Mouse (Mus musculus) ES-E14 (cell line): ENCODE measurements around the gene Txndc2. TPM values are rescaled to one million over a fixed set of nuclear protein-coding genes. Genes with fewer than 3 reads are reported as not detected.

ENCODE experiments used
- DNase-seq: peaks from one replicate; pipeline ENCODE4 v3.0.0-alpha.2; 2013; ENCODE audit warnings: low read depth, low spot score
- H3K27ac ChIP-seq: 2 replicates; pipeline ENCODE4 v1.5.1; 2012; ENCODE audit warnings: low read depth, mild to moderate bottlenecking, low read length, moderate library complexity, mixed read lengths; ENCODE audit not compliant: poor library complexity, insufficient read depth, severe bottlenecking
- H3K36me3 ChIP-seq: 2 replicates; pipeline ENCODE4 v1.6.1; 2012; ENCODE audit warnings: mild to moderate bottlenecking, low read length, moderate library complexity, mixed read lengths; ENCODE audit not compliant: control insufficient read depth, poor library complexity, insufficient read depth, severe bottlenecking
- H3K4me1 ChIP-seq, 2 experiments: fragments of 150-350 bp in 1 of 2; sonication (generic) in 1 of 2; 2 replicates each; pipeline ENCODE4 v1.6.1; 2012; ENCODE audit warnings: low read length in 2 of 2, mild to moderate bottlenecking in 1 of 2, mixed read lengths in 1 of 2; ENCODE audit not compliant: control insufficient read depth in 2 of 2, insufficient read depth in 2 of 2, poor library complexity in 1 of 2
- H3K4me3 ChIP-seq, 2 experiments: fragments of 150-350 bp in 1 of 2; sonication (generic) in 1 of 2; 2 replicates each; pipeline ENCODE4 v1.5.1; 2012; ENCODE audit warnings: low read length in 2 of 2, low read depth in 1 of 2, mild to moderate bottlenecking in 1 of 2, mixed read lengths in 1 of 2; ENCODE audit not compliant: insufficient read depth in 1 of 2, poor library complexity in 1 of 2, severe bottlenecking in 1 of 2
- H3K9ac ChIP-seq: 2 replicates; pipeline ENCODE4 v1.6.1; 2012; ENCODE audit warnings: low read depth, mild to moderate bottlenecking, low read length, mixed read lengths; ENCODE audit not compliant: poor library complexity, insufficient read depth, severe bottlenecking
- H3K9me3 ChIP-seq: fragments of 150-350 bp; sonication (generic); 2 replicates; pipeline ENCODE4 v1.6.1; 2012; ENCODE audit warnings: low read depth, mild to moderate bottlenecking, low read length; ENCODE audit not compliant: control insufficient read depth, insufficient read depth
- CHD2 ChIP-seq: IDR thresholded peaks from 2 replicates; pipeline ENCODE4 v1.6.1; 2014; ENCODE audit warnings: mild to moderate bottlenecking, low read depth, low read length, inconsistent platforms
- HCFC1 ChIP-seq: IDR thresholded peaks from 2 replicates; pipeline ENCODE4 v1.6.1; 2012; ENCODE audit warnings: low read length, inconsistent platforms, borderline replicate concordance; ENCODE audit not compliant: insufficient read depth
- MAFK ChIP-seq: IDR thresholded peaks from 2 replicates; pipeline ENCODE4 v1.6.1; 2014; ENCODE audit warnings: mild to moderate bottlenecking, low read depth, low read length, inconsistent platforms; ENCODE audit not compliant: insufficient read depth
- ZC3H11A ChIP-seq: IDR thresholded peaks from 2 replicates; pipeline ENCODE4 v1.6.1; 2012; ENCODE audit warnings: low read depth, mild to moderate bottlenecking, inconsistent platforms, low read length, borderline replicate concordance
- ZNF384 ChIP-seq: IDR thresholded peaks from 2 replicates; pipeline ENCODE4 v1.6.1; 2012; ENCODE audit warnings: low read depth, low read length, inconsistent platforms
- in situ Hi-C, 2 experiments: fragments of 600-800 bp; cut with MboI; formaldehyde crosslinking; loops; one replicate each; pipeline ENCODE4 v1.15.1; 2025; ENCODE audit warnings: low sequenced_read_pairs in 2 of 2, inconsistent platforms in 1 of 2; ENCODE audit not compliant: unreplicated experiment in 2 of 2
- total RNA-seq: library from RNA; depleted of rRNA; stranded (reverse); fragments of 300-350 nt; gene quantifications from 2 replicates; pipeline ENCODE4 v1.2.3, GENCODE M21; 2012

Txndc2 gene
- total RNA-seq, 1 experiment: 0.13 TPM

- Histone ChIP-seq H3K9me3 (no peaks in the 10 kb centered on the region), H3K4me3 (no peak overlapping the region), H3K27ac (no peak overlapping the region), H3K36me3 (no peaks in the 10 kb centered on the region), H3K9ac (no peak overlapping the region), H3K4me1 (peaks cover 6 to 9% of the 10 kb centered on the region in 2 experiments)
- in situ Hi-C loops: no loop called here
- TF ChIP-seq ZC3H11A: no peak
- no peak for TF ChIP-seq MAFK
- no peak for TF ChIP-seq HCFC1
- TF ChIP-seq ZNF384: no peak
- no peak for TF ChIP-seq CHD2
- DNase-seq: no peak
These were observed 1.6 kb upstream of the Txndc2 start for GRCm38 (mm10) chr17:65643579-65643978.

DNA sequence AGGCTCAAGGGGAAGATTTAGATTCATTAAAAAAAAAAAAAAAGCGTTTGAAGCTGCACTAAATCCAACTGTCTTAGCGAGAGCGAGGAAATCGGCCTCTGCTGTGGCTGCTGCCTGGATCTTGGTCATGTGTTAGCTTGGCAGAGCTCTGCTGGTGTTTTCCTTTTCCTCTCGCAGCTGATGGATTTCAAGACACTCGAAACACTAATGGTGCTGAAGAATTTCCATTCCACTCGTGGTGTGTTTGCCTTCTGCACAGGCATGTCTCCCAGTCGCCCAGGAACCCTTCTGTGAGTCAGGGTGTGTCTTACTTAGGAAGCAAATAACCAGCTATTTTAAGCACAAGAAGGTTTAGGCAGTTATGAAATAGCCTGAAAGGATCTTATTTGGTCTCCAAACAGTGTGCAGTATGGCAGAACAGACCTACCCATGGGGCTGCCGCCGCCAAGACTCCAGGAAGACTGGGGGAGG is 1.1 kb upstream of the Txndc2 start:
- DNase-seq: no peak
- Histone ChIP-seq H3K36me3 (no peaks in the 10 kb centered on the region), H3K9ac (no peak overlapping the region), H3K4me3 (no peak overlapping the region), H3K27ac (no peak overlapping the region), H3K9me3 (no peaks in the 10 kb centered on the region), H3K4me1 (peaks cover 2 to 9% of the 10 kb centered on the region in 2 experiments; a peak in 3 of 4 replicates)
- TF ChIP-seq HCFC1 (no peak), ZC3H11A (no peak), CHD2 (no peak), MAFK (no peak), ZNF384 (no peak)
- in situ Hi-C loops: no loop called here

DNA sequence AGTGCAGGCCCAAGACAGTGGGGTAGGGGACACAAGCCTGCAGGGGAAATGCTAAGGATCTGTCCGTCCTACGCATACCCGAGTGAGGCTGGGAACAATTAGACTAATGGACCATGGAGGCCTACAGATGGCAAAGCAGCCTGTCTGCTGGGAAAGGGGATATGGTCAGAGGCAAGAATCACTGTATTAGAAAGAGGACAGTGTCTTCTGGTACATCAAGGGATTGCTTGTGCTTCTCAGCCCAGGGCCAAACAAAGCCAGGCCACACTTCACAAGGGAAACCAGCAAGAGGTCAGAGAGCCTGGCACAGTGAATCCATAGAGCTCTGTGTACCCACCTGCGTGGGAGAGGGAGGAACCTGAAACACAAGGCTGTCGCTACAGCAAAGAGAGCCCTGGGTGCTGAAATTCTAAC is 617 bp upstream of the Txndc2 start:
- H3K9me3 ChIP-seq: no peaks in the 10 kb centered on the region
- no peak overlapping the region for H3K27ac ChIP-seq
- in situ Hi-C loops: no loop called here
- no peak for TF ChIP-seq ZC3H11A
- TF ChIP-seq HCFC1: no peak
- no peak for TF ChIP-seq ZNF384
- TF ChIP-seq MAFK: no peak
- TF ChIP-seq CHD2: no peak
- H3K4me3 ChIP-seq: no peak overlapping the region
- H3K4me1 ChIP-seq: peaks cover under 1 to 8% of the 10 kb centered on the region in 2 experiments; a peak in 3 of 4 replicates
- H3K36me3 ChIP-seq: no peaks in the 10 kb centered on the region
- DNase-seq: no peak
- H3K9ac ChIP-seq: no peak overlapping the region

- Histone ChIP-seq H3K9ac (no peak overlapping the region), H3K27ac (no peak overlapping the region), H3K4me1 (peaks cover 1 to 4% of the 10 kb centered on the region in 2 experiments; a peak in 3 of 4 replicates), H3K36me3 (no peaks in the 10 kb centered on the region), H3K4me3 (no peak overlapping the region), H3K9me3 (no peaks in the 10 kb centered on the region)
- no peak for DNase-seq
- in situ Hi-C loops: no loop called here
- TF ChIP-seq ZNF384: no peak
- TF ChIP-seq HCFC1: no peak
- TF ChIP-seq CHD2: no peak
- no peak for TF ChIP-seq MAFK
- no peak for TF ChIP-seq ZC3H11A
These were observed 2.8 kb downstream of the Txndc2 start for GRCm38 (mm10) chr17:65639144-65639543.
